Mouse (Mus musculus) thymus, postnatal 14 days (tissue): ENCODE data around the gene Rabep1.

Source experiments
- DNase-seq: peaks from one replicate; pipeline ENCODE4 v3.0.0; 2021

Gene Rabep1

GRCm38 (mm10) chr11:70980232-70980631, 135.7 kb downstream of the Rabep1 start:
- DNase-seq, result no peak

- DNase-seq, result no peak
These were observed 136.4 kb downstream of the Rabep1 start for GRCm38 (mm10) chr11:70980751-70981510.

DNA sequence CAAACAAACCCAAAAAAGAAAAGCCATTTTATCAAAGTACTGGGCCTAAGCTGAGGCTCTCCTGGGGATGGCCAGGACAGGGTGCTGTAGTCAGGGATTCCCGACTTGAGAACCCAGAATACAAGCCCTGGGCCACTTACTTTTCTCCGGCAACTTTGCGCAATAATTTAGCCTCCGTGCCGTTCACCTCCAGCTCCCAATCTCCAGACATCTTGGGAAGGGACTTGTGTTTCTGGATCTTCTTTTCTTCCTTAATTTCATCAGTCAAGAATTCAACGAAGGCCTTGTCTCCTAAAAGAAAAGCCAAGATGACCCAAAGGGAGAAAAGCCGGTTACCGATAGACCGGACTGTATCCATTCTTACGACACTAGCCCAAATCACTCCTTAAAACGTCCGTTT, 137.5 kb downstream of the Rabep1 start:
- no peak for DNase-seq

GRCm38 (mm10) chr11:70982557-70983228, 138.1 kb downstream of the Rabep1 start, which contains the start of gene C1qbp:
TSS of gene C1qbp (minus strand) at chr11:70983026.
- peak; percentile 96 for DNase-seq
